Mouse (Mus musculus): ENCODE measurements around the gene Tex264.

GRCm38 (mm10) chr9:106659441-106659840 is 26.3 kb downstream of the Tex264 start:
- TF ChIP-seq GATA1 (IDR thresholded peaks at IDR 0.05; ENCODE audit: low read length), result no peak
- TF ChIP-seq TAL1 (IDR thresholded peaks at IDR 0.05; ENCODE audit: low read length), result no peak

Measured in erythroblast, embryonic 14.5 days (primary cell).